Mouse (Mus musculus) ES-Bruce4 (cell line): Measurements from ENCODE around the gene Sec14l3.

Experiments used
- CTCF ChIP-seq: IDR thresholded peaks from one replicate; pipeline ENCODE4 v1.8.1; 2011; ENCODE audit warnings: low read depth, low read length
- EP300 ChIP-seq: IDR thresholded peaks from 2 replicates; pipeline ENCODE4 v1.6.1; 2011; ENCODE audit warnings: low read depth, low read length; ENCODE audit not compliant: insufficient read depth
- POLR2A ChIP-seq: IDR thresholded peaks from one replicate; pipeline ENCODE4 v1.8.1; 2011; ENCODE audit warnings: low read length; ENCODE audit not compliant: insufficient read depth

GRCm38 (mm10) chr11:4047766-4048165, 16.9 kb upstream of the Sec14l3 start:
- TF ChIP-seq CTCF (no peak), POLR2A (no peak), EP300 (no peak)
